Mouse (Mus musculus) liver (tissue): ENCODE measurements around the gene Pnmal1.

ENCODE experiments used
- DNase-seq: peaks from one replicate; pipeline ENCODE4 v3.0.0-alpha.2; 2020; ENCODE audit warnings: mixed read lengths

The Pnmal1 gene

GRCm38 (mm10) chr7:16999650-17000049 is 40.2 kb downstream of the Pnmal1 start:
- DNase-seq: peak; percentile 88

- peak; percentile 79 for DNase-seq
Observed at GRCm38 (mm10) chr7:17002375-17003195, 43.1 kb downstream of the Pnmal1 start.

- no peak for DNase-seq
Observed at GRCm38 (mm10) chr7:17003230-17003960, 43.9 kb downstream of the Pnmal1 start.

- no peak for DNase-seq
Observed at GRCm38 (mm10) chr7:17004716-17005115, 45.2 kb downstream of the Pnmal1 start.

- peak; percentile 35 for DNase-seq
Observed at GRCm38 (mm10) chr7:17007300-17007699, 47.8 kb downstream of the Pnmal1 start.

- no peak for DNase-seq
Observed at GRCm38 (mm10) chr7:17009326-17010009, 50.0 kb downstream of the Pnmal1 start.

- DNase-seq: no peak
Observed at GRCm38 (mm10) chr7:17010010-17010347, 50.5 kb downstream of the Pnmal1 start.

- no peak for DNase-seq
Observed at GRCm38 (mm10) chr7:17011909-17012590, 52.6 kb downstream of the Pnmal1 start.
